Mouse (Mus musculus): ENCODE results near the gene Eif4e2.

GRCm38 (mm10) chr1:87213735-87214704 lies at the start of gene Eif4e2:
- TF ChIP-seq CTCF (IDR thresholded peaks at IDR 0.05; ENCODE audit: extremely low read depth, insufficient read depth, insufficient read length, insufficient replicate concordance) (no peak), POLR2A (IDR thresholded peaks at IDR 0.05; ENCODE audit: low read depth, low read length) (peak; percentile 58; the same call in 1 of the 2 replicates)
